Mouse (Mus musculus): Measurements from ENCODE around the gene Crebl2. TPM values are rescaled to one million over a fixed set of nuclear protein-coding genes. Genes with fewer than 3 reads are reported as not detected.

Crebl2 gene
- total RNA-seq (2012; rRNA removed) (1.5 and 2.1 TPM in 2 replicates), polyA plus RNA-seq (2012; ENCODE audit: insufficient read depth in 1 of 2, insufficient read length in 2 of 2, low read depth in 1 of 2, low replicate concordance in 2 of 2, missing spikeins in 1 of 2) (1 to 10 TPM in 1 of 2 experiments, not detected in 1; 3.7 TPM)

- peaks cover 0 to 4% of the 10 kb centered on the region in 2 experiments; a peak in 2 of 4 replicates for H3K36me3 ChIP-seq (ENCODE audit: control insufficient read depth in 1 of 2, insufficient read depth in 2 of 2, low read length in 2 of 2)
- peak; percentile 99 for DNase-seq (ENCODE audit: low read depth, low spot score)
- H3K9me3 ChIP-seq (replicated peaks; ENCODE audit: insufficient read depth, low read length) = no peaks in the 10 kb centered on the region
- H3K27me3 ChIP-seq (ENCODE audit: control insufficient read depth in 1 of 2, insufficient read depth in 2 of 2, low read length in 2 of 2) = no peaks in the 10 kb centered on the region
- peaks cover 2% of the 10 kb centered on the region; the same call in 1 of the 2 replicates for H3K79me2 ChIP-seq (ENCODE audit: control insufficient read depth, insufficient read depth, low read length, poor library complexity)
- H3K27ac ChIP-seq (ENCODE audit: control insufficient read depth, low read depth, low read length) = peak within 1 kb of the TSS; percentile 78
- peak within 1 kb of the TSS; percentile 81 for H3K9ac ChIP-seq (ENCODE audit: control insufficient read depth, low read depth, low read length, poor library complexity, severe bottlenecking)
- peaks cover 0 to 2% of the 10 kb centered on the region in 2 experiments; a peak in 1 of 4 replicates for H3K4me1 ChIP-seq (ENCODE audit: control insufficient read depth in 1 of 2, insufficient read depth in 2 of 2, low read length in 2 of 2)
- H3K4me3 ChIP-seq (ENCODE audit: control insufficient read depth in 1 of 2, insufficient read depth in 1 of 2, low read depth in 2 of 2, low read length in 2 of 2) = peak within 1 kb of the TSS; percentile 75 to 78
- TF ChIP-seq MYC (IDR thresholded peaks at IDR 0.05; ENCODE audit: low read depth, low read length) = 0 out of 2 replicates have a peak, but pooled peaks have one; percentile 29
- TF ChIP-seq SMC3 (IDR thresholded peaks at IDR 0.05; ENCODE audit: low read depth, low read length) = no peak
- 0 out of 2 replicates have a peak, but pooled peaks have one; percentile 6 for TF ChIP-seq E2F4 (IDR thresholded peaks at IDR 0.05; ENCODE audit: borderline replicate concordance, low read depth, low read length)
- TF ChIP-seq POLR2AphosphoS5 (IDR thresholded peaks at IDR 0.05; ENCODE audit: borderline replicate concordance, low read depth, low read length) = no peak
- peak; percentile 68 for TF ChIP-seq TBP (IDR thresholded peaks at IDR 0.05; ENCODE audit: low read depth, low read length)
- TF ChIP-seq TCF12 (IDR thresholded peaks at IDR 0.05; ENCODE audit: low read depth, low read length) = peak; percentile 68
- TF ChIP-seq MAFK (IDR thresholded peaks at IDR 0.05; ENCODE audit: borderline replicate concordance, low read depth, low read length) = no peak
- TF ChIP-seq EP300 (IDR thresholded peaks at IDR 0.05; ENCODE audit: low read depth in 1 of 2, low read length in 2 of 2) = 0 out of 4 replicates have a peak, but pooled peaks of 1 of the 2 experiments have one; percentile 15
- TF ChIP-seq NRF1 (IDR thresholded peaks at IDR 0.05; ENCODE audit: insufficient read depth, low read depth, low read length, poor library complexity, severe bottlenecking) = 0 out of 2 replicates have a peak, but pooled peaks have one; percentile 42
- no peak for TF ChIP-seq CHD1 (IDR thresholded peaks at IDR 0.05; ENCODE audit: low read depth, low read length)
- peak; percentile 76 for TF ChIP-seq ETS1 (IDR thresholded peaks at IDR 0.05; ENCODE audit: low read depth, low read length)
- TF ChIP-seq ZNF384 (IDR thresholded peaks at IDR 0.05; ENCODE audit: low read depth, low read length) = peak; percentile 51
- peak; percentile 100 for TF ChIP-seq HCFC1 (IDR thresholded peaks at IDR 0.05; ENCODE audit: low read depth, low read length)
- TF ChIP-seq MYB (IDR thresholded peaks at IDR 0.05; ENCODE audit: low read depth, low read length) = peak; percentile 38; the same call in 1 of the 2 replicates
- no peak for TF ChIP-seq TAL1 (IDR thresholded peaks at IDR 0.05; ENCODE audit: low read length)
- peak; percentile 93 for TF ChIP-seq ELF1 (IDR thresholded peaks at IDR 0.05; ENCODE audit: low read depth, low read length)
- TF ChIP-seq CHD2 (IDR thresholded peaks at IDR 0.05; ENCODE audit: low read length) = peak; percentile 58
- TF ChIP-seq MAZ (IDR thresholded peaks at IDR 0.05; ENCODE audit: low read depth, low read length) = peak; percentile 98
- no peak for TF ChIP-seq MEF2A (IDR thresholded peaks at IDR 0.05; ENCODE audit: extremely low read depth, insufficient replicate concordance, low read depth, low read length, poor library complexity, severe bottlenecking)
- no peak for TF ChIP-seq RAD21 (IDR thresholded peaks at IDR 0.05; ENCODE audit: low read depth, low read length)
- peak; percentile 86 for TF ChIP-seq MXI1 (IDR thresholded peaks at IDR 0.05; ENCODE audit: low read depth, low read length)
- TF ChIP-seq KAT2A (conservative IDR thresholded peaks at IDR 0.05; ENCODE audit: low read depth, low read length) = peak; percentile 99
- peak; percentile 54; the same call in 1 of the 2 replicates for TF ChIP-seq POLR2AphosphoS2 (IDR thresholded peaks at IDR 0.05; ENCODE audit: low read length)
- TF ChIP-seq BHLHE40 (IDR thresholded peaks at IDR 0.05; ENCODE audit: borderline replicate concordance, low read depth, low read length) = peak; percentile 35; the same call in 1 of the 2 replicates
- TF ChIP-seq NELFE (IDR thresholded peaks at IDR 0.05; ENCODE audit: low read depth, low read length) = peak; percentile 60
- peak; percentile 57 for TF ChIP-seq USF1 (IDR thresholded peaks at IDR 0.05; ENCODE audit: low read depth, low read length)
- TF ChIP-seq ZKSCAN1 (IDR thresholded peaks at IDR 0.05; ENCODE audit: low read depth, low read length) = no peak
- no peak for TF ChIP-seq JUND (IDR thresholded peaks at IDR 0.05; ENCODE audit: low read depth, low read length)
- TF ChIP-seq POLR2A (IDR thresholded peaks at IDR 0.05; ENCODE audit: control insufficient read depth in 1 of 2, insufficient read depth in 1 of 2, low read depth in 1 of 2, low read length in 2 of 2, poor library complexity in 1 of 2) = peak; percentile 41 to 59
- peak; percentile 63 for TF ChIP-seq ZMIZ1 (IDR thresholded peaks at IDR 0.05; ENCODE audit: low read depth, low read length)
- TF ChIP-seq SIN3A (IDR thresholded peaks at IDR 0.05; ENCODE audit: low read length) = peak; percentile 98
- TF ChIP-seq UBTF (IDR thresholded peaks at IDR 0.05; ENCODE audit: borderline replicate concordance, insufficient read depth, low read depth, low read length) = 0 out of 2 replicates have a peak, but pooled peaks have one; percentile 66
- peak; percentile 54; the same call in 1 of the 2 replicates for TF ChIP-seq MAX (IDR thresholded peaks at IDR 0.05; ENCODE audit: low read length)
- TF ChIP-seq CTCF (IDR thresholded peaks at IDR 0.05 in 2 of 3, conservative IDR thresholded peaks at IDR 0.05 in 1 of 3; ENCODE audit: control insufficient read depth in 1 of 3, insufficient read depth in 1 of 3, low read depth in 2 of 3, low read length in 3 of 3, poor library complexity in 1 of 3, severe bottlenecking in 1 of 3) = no peak
These were observed at the start of gene Crebl2 for GRCm38 (mm10) chr6:134829786-134830700. Gene Crebl2 (plus strand): TSS chr6:134830154.
